Mouse (Mus musculus): ENCODE data around the gene Msh5. TPM values are rescaled to one million over a fixed set of nuclear protein-coding genes. Genes with fewer than 3 reads are reported as not detected.

Msh5 gene
- polyA plus RNA-seq, 1 experiment from 2014 or later = 4.1 TPM

DNA sequence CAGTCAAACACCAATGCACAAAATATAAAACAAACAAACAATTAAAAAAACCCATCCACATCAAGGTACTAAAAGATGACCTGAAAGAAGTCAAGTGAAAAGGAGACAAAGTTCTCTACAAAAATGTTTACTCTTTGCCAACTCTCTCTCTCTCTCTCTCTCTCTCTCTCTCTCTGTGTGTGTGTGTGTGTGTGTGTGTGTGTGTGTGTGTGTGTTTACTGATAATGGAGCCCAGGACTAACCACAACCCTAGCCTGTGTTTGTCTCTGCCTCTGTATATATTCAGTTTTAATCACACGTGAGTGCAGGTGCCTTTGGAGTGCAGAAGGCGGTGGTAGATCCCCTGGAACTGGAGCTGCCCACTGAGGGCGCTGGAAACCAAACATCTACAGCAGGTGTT is 10.5 kb upstream of the Msh5 start:
- H3K4me2 ChIP-seq = no peak overlapping the region
- H3K27ac ChIP-seq (replicated peaks) = no peak overlapping the region
- no peaks in the 10 kb centered on the region for H3K9me3 ChIP-seq
- H3K4me3 ChIP-seq = no peak overlapping the region
- H3K27me3 ChIP-seq (replicated peaks) = no peaks in the 10 kb centered on the region
- H3K36me3 ChIP-seq = peaks cover 82% of the 10 kb centered on the region
- no peak for ATAC-seq (ENCODE audit: extremely low read depth, insufficient number of reproducible peaks, low FRiP score, low TSS enrichment)
- peaks cover 56% of the 10 kb centered on the region for H3K4me1 ChIP-seq
- WGBS = 66% methylated on average over 3 of the region's 3 CpGs
- no peak overlapping the region for H3K9ac ChIP-seq

DNA sequence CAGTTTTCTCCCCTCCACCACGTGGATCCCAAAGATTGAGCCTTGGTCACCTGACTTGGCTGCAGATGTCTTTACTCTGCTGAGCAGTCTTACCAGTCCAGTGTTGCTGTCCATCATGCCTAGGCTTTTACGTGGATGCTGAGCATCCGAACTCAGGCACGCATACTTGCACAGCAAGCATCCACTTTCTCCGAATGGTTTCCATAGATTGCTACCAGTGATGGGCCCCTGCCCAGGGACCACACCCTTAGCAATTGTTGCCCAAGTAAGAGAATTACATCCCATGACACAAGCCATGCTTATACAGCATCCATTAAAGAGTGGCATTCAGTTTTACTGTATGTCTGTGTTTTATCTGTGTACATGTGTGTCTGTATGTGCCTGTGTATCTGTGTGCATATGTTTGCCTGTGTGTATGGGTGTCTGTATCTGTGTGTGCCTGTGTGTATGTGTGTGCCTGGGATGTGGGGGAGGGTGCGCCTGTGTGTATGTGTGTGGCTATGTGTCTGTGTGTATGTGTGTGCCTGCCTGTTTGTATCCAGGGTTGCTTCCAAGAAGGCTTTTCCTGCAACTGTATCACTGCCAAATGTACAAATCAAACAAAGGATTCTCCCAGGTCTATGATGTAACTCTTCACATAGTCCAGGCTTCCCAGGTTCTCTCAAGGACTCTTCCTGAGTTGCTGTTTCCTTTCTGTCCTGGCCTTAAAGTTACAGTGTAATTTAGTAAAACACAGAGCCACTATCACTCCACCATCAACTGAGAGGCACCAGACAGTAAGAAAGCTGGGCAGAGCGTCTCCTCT is 9.3 kb upstream of the Msh5 start:
- 86% methylated on average over 7 of the region's 7 CpGs for WGBS
- Histone ChIP-seq H3K4me1 (peaks cover 53% of the 10 kb centered on the region), H3K27me3 (replicated peaks) (no peaks in the 10 kb centered on the region), H3K9me3 (no peaks in the 10 kb centered on the region), H3K27ac (replicated peaks) (peak overlapping the region; percentile 21; the same call in 1 of the 2 replicates), H3K4me2 (0 out of 2 replicates have a peak overlapping the region, but pooled peaks have one; percentile 1), H3K9ac (0 out of 2 replicates have a peak overlapping the region, but pooled peaks have one; percentile 42), H3K4me3 (no peak overlapping the region), H3K36me3 (peaks cover 72% of the 10 kb centered on the region)
- no peak for ATAC-seq (ENCODE audit: extremely low read depth, insufficient number of reproducible peaks, low FRiP score, low TSS enrichment)

DNA sequence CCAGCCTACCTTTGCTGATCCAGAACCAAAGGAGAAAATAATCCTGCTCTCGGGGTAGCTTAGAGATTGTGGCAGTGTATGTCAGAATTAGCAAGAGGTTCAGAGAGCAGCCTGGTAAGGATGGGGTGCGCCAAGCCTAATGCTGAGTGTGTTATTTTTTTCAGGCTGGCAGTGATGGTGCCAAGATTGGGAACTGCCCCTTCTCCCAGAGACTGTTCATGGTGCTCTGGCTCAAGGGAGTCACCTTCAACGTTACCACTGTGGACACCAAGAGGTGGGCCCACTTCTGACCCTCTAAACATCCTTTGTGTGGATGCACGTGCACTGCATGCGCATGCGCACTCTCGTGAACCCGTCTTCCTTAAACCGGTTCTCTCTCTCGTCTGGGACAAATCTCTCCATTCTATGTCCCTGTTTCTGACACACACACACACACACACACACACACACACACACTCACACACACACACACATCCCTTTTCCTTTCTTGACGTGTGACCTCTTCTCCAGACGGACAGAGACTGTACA is 5.8 kb upstream of the Msh5 start:
- H3K9me3 ChIP-seq = no peaks in the 10 kb centered on the region
- WGBS = 57% methylated on average over 12 of the region's 12 CpGs
- no peaks in the 10 kb centered on the region for H3K27me3 ChIP-seq (replicated peaks)
- ATAC-seq (ENCODE audit: extremely low read depth, insufficient number of reproducible peaks, low FRiP score, low TSS enrichment) = no peak
- peaks cover 53% of the 10 kb centered on the region for H3K36me3 ChIP-seq
- peak overlapping the region; percentile 95 for H3K4me2 ChIP-seq
- H3K4me3 ChIP-seq = peak overlapping the region; percentile 75
- peak overlapping the region; percentile 99 for H3K9ac ChIP-seq
- peaks cover 58% of the 10 kb centered on the region for H3K4me1 ChIP-seq
- peak overlapping the region; percentile 99 for H3K27ac ChIP-seq (replicated peaks)

DNA sequence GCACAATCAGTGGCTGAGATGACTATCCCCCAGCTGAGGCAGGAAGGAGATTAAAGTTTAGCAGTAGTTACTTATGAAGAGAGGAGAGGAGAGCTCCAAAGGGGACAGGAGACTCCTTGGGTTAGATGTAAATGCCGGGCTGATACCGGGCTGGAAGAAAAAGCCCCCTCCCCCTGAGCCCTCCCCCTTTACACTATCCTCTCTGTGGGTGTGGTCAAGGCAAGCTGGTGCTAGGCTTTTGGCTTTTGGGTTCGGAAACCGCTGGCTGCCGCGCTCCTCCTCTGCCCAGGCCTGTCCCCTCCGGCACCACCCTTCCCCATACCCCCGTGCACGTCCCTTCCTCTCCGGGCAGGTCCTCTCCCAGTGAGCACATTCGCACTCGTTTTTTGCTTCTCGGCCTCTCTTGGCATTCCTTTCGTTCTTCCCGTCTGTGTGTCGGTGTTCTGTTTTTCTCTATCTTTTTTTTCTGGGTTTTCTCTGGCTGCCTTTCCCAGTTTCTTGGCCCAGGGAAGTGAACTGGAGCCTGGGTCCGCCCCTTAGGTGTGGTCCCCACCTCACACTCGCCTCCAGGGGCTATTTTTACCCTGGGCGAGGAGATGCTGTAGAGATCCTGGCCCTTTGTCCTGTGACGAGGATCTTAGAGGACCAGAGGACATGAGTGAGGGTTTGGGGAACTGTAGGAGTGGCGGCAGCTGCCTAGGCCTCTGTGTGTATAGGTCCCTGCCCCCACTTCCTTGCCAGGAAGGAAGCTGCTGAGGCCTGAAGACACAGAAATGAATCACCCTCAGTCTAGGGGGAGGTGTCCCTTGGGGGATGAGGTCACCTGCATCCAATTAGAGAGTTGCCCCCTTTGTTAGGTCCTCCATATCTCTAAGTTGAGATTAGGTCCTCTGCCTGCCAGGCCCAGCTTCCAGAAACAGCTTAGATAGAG is 4.9 kb upstream of the Msh5 start:
- Histone ChIP-seq H3K27ac (replicated peaks) (peak overlapping the region; percentile 99), H3K9ac (peak overlapping the region; percentile 99), H3K36me3 (peaks cover 45% of the 10 kb centered on the region), H3K4me1 (peaks cover 63% of the 10 kb centered on the region), H3K4me2 (peak overlapping the region; percentile 95), H3K4me3 (peak overlapping the region; percentile 75), H3K9me3 (no peaks in the 10 kb centered on the region), H3K27me3 (replicated peaks) (no peaks in the 10 kb centered on the region)
- 1% methylated on average over 21 of the region's 21 CpGs for WGBS
- peak; percentile 51 for ATAC-seq (ENCODE audit: extremely low read depth, insufficient number of reproducible peaks, low FRiP score, low TSS enrichment)

DNA sequence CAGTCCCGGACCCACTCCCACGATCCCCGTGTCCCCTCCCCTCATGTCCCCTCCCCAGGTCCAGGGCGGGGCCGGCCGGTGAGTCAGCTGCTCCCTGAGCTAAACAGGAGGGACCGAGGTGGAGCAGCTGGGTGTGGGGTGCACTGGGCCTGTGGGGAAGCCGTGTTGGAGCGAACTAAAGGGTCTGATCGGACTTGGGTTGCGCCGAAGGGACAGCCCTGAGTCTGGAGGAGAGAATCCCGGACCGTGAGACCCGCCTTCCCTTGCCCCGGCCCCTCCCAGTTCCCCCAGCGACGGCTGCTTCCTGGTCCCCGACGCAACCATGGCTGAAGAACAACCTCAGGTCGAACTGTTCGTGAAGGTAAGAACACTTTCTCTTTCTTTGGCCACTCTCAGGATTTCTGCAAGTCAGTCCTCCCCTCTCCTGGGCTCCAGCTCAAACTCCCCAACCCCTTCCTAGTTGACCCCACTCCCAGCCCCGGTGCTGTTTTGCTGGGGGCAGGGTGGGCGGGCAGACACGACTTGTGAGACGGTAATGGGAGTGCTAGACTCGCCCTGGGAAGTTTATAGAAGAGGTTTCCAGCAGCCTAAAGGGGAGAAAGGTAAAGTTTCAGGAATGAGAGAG is 3.7 kb upstream of the Msh5 start:
- H3K4me2 ChIP-seq = peak overlapping the region; percentile 95

DNA sequence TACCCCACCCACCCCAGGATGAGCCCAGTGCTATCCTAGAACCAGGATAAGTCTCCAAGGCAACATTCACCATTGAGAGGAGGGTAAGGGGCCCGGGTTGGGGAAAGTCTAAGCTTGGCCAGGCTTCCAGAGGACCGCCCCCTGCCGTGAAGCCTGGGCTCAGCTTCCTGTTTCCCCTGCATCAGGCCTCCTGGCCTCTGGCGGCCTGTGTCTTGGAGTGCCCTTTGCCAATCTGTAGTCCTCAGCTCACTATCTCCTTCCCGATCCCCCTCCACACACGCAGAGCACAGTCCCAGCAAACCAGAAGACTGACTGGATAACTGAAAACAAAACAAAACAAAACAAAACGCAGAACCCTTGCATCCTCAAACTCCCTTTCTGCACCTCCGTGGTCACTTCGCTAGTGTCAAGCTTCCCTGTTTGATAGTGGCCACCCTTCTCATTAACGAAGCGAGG is 3.0 kb upstream of the Msh5 start, which contains the start of gene Clic1:
Gene Clic1, plus strand, starts transcription at position 406 of the 456 bp plus-strand sequence.
- Histone ChIP-seq H3K4me1 (peaks cover 68% of the 10 kb centered on the region), H3K9me3 (no peaks in the 10 kb centered on the region), H3K27me3 (replicated peaks) (no peaks in the 10 kb centered on the region), H3K9ac (peak within 1 kb of the TSS; percentile 99), H3K36me3 (peaks cover 27% of the 10 kb centered on the region), H3K4me3 (peak within 1 kb of the TSS; percentile 75), H3K27ac (replicated peaks) (peak within 1 kb of the TSS; percentile 99), H3K4me2 (peak within 1 kb of the TSS; percentile 95)
- under 1% methylated on average over 11 of the region's 11 CpGs for WGBS
- ATAC-seq (ENCODE audit: extremely low read depth, insufficient number of reproducible peaks, low FRiP score, low TSS enrichment) = peak; percentile 7; the same call in 1 of the 2 replicates

More for the DNA sequence above, 3.7 kb upstream of the Msh5 start:
- no peaks in the 10 kb centered on the region for H3K9me3 ChIP-seq
- WGBS = 1% methylated on average over 27 of the region's 27 CpGs
- peaks cover 66% of the 10 kb centered on the region for H3K4me1 ChIP-seq
- peak; percentile 28 for ATAC-seq (ENCODE audit: extremely low read depth, insufficient number of reproducible peaks, low FRiP score, low TSS enrichment)
- peaks cover 33% of the 10 kb centered on the region for H3K36me3 ChIP-seq
- H3K4me3 ChIP-seq = peak overlapping the region; percentile 75
- H3K27me3 ChIP-seq (replicated peaks) = no peaks in the 10 kb centered on the region
- peak overlapping the region; percentile 99 for H3K9ac ChIP-seq
- H3K27ac ChIP-seq (replicated peaks) = peak overlapping the region; percentile 99

DNA sequence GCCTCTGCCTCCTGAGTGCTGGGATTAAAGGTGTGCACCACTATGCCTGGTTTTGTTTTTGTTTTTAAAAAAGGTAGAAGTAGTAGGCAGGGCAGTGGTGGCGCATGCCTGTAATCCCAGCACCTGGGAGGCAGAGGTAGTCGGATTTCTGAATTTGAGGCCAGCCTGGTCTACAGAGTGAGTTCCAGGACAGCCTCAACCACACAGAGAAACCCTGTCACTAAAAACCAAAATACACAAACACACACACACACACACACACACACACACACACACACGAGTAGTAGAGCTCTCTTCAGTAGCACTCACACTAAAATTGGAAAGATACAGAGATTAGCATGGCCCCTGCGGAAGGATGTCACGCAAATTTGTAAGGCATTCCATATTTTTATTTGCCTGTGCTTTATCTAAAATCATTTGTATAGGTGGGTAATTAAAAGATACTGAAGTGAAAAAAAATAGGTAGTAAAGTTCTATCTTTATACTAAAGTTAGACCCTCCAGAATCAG is 2.4 kb upstream of the Msh5 start:
- H3K4me3 ChIP-seq = peak overlapping the region; percentile 75
- WGBS = 61% methylated on average over 5 of the region's 5 CpGs
- H3K4me1 ChIP-seq = peaks cover 74% of the 10 kb centered on the region
- H3K9ac ChIP-seq = peak overlapping the region; percentile 99; the same call in 1 of the 2 replicates
- no peak for ATAC-seq (ENCODE audit: extremely low read depth, insufficient number of reproducible peaks, low FRiP score, low TSS enrichment)
- no peaks in the 10 kb centered on the region for H3K27me3 ChIP-seq (replicated peaks)
- no peaks in the 10 kb centered on the region for H3K9me3 ChIP-seq
- peak overlapping the region; percentile 99 for H3K27ac ChIP-seq (replicated peaks)
- H3K4me2 ChIP-seq = peak overlapping the region; percentile 95
- peaks cover 20% of the 10 kb centered on the region for H3K36me3 ChIP-seq

DNA sequence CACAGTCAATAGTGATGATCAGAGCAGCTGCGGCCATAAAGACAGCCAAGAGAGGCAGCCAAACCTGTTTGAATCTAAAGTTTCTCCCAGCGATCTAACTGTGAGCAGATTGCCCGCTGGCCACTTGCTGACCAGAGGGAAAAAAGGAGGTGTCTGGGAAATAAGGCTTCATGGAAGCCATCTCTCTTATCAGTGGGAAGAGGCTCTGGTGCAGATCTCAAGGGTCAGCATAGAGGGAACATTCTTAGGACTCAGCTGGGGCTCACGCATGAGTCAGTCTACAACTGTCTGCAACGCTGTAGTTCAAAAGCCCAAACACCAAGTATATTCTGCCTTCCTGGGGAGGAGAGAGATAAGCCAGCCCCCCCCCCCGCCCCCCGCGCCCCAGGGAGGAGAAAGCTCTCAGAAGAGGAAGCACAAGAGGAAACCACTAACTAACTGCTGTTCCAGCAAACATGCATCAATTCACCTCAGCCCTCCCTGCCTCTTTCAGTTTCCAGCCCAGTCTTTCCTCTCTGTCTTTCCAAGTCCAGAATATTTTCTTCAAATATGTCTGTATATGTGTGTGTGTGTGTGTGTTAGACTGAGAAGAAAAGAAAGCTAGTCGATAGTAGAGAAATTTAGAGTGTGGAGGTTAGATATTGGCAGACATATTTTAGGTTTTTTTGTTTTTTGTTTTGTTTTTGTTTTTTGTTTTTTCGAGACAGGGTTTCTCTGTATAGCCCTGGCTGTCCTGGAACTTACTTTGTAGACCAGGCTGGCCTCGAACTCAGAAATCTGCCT is 1.8 kb upstream of the Msh5 start:
- peaks cover 14% of the 10 kb centered on the region for H3K36me3 ChIP-seq
- H3K4me1 ChIP-seq = peaks cover 74% of the 10 kb centered on the region
- H3K27me3 ChIP-seq (replicated peaks) = no peaks in the 10 kb centered on the region
- peak overlapping the region; percentile 95 for H3K4me2 ChIP-seq
- H3K4me3 ChIP-seq = peak overlapping the region; percentile 20
- no peak for ATAC-seq (ENCODE audit: extremely low read depth, insufficient number of reproducible peaks, low FRiP score, low TSS enrichment)
- H3K27ac ChIP-seq (replicated peaks) = peak overlapping the region; percentile 99
- no peaks in the 10 kb centered on the region for H3K9me3 ChIP-seq
- WGBS = 19% methylated on average over 11 of the region's 11 CpGs
- H3K9ac ChIP-seq = peak overlapping the region; percentile 70

DNA sequence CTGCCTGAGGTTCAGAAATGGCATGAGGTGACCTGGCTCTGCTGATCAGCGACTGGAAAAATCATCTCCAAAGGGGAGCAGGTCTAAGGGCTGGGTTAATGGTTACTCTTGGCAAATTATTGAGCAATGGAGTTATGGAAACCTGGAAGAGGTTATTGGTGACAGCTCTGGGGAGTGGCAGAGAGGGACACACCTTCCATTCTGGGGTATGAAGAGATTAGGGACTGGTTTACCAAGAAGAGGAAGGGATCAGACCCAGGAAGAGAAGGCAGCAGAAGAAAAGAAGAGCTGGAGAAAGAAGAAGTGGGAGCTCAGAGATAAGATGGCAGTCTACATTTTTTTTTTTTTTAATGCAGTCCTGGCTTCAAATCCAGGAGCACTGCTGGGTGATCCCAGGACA is 1.1 kb upstream of the Msh5 start:
- H3K4me1 ChIP-seq = peaks cover 68% of the 10 kb centered on the region
- peak overlapping the region; percentile 20 for H3K4me3 ChIP-seq

More for the DNA sequence above, 1.1 kb upstream of the Msh5 start:
- H3K27ac ChIP-seq (replicated peaks) = peak overlapping the region; percentile 99
- H3K36me3 ChIP-seq = peaks cover 8% of the 10 kb centered on the region
- ATAC-seq (ENCODE audit: extremely low read depth, insufficient number of reproducible peaks, low FRiP score, low TSS enrichment) = no peak
- peak overlapping the region; percentile 70 for H3K9ac ChIP-seq
- H3K27me3 ChIP-seq (replicated peaks) = no peaks in the 10 kb centered on the region
- 29% methylated on average over 1 of the region's 1 CpGs for WGBS
- H3K4me2 ChIP-seq = peak overlapping the region; percentile 95
- no peaks in the 10 kb centered on the region for H3K9me3 ChIP-seq

Measured in heart, embryonic 13.5 days (tissue).